Mouse (Mus musculus): Measurements from ENCODE around the gene Kcnk4. TPM values are rescaled to one million over a fixed set of nuclear protein-coding genes. Genes with fewer than 3 reads are reported as not detected.

Gene Kcnk4
- polyA plus RNA-seq, 1 experiment from 2014 or later = 4.7 TPM

GRCm38 (mm10) chr19:6941372-6942248 is 7.3 kb upstream of the Kcnk4 start, which contains the start of gene Bad:
TSS of gene Bad (plus strand) at chr19:6941861.
- under 1% methylated on average over 83 of the region's 83 CpGs for WGBS
- peak; percentile 88 for ATAC-seq (replicated peaks)
- H3K4me1 ChIP-seq = peaks cover 39% of the 10 kb centered on the region

GRCm38 (mm10) chr19:6940396-6941351 is 6.4 kb upstream of the Kcnk4 start:
- Histone ChIP-seq H3K9ac (peak overlapping the region; percentile 90), H3K27ac (peak overlapping the region; percentile 95), H3K36me3 (replicated peaks) (no peaks in the 10 kb centered on the region), H3K4me1 (peaks cover 39% of the 10 kb centered on the region), H3K4me3 (peak overlapping the region; percentile 68), H3K4me2 (peak overlapping the region; percentile 97), H3K9me3 (no peaks in the 10 kb centered on the region), H3K27me3 (replicated peaks) (peaks cover 11% of the 10 kb centered on the region)
- peak; percentile 38 for ATAC-seq (replicated peaks)
- 20% methylated on average over 29 of the region's 29 CpGs for WGBS

More at GRCm38 (mm10) chr19:6941372-6942248, 7.3 kb upstream of the Kcnk4 start, which contains the start of gene Bad:
- H3K9me3 ChIP-seq = no peaks in the 10 kb centered on the region
- peak within 1 kb of the TSS; percentile 90 for H3K9ac ChIP-seq
- H3K4me2 ChIP-seq = peak within 1 kb of the TSS; percentile 97
- H3K36me3 ChIP-seq (replicated peaks) = 0 out of 2 replicates have a peak, but pooled peaks cover 3% of the 10 kb centered on the region
- peak within 1 kb of the TSS; percentile 95 for H3K27ac ChIP-seq
- peak within 1 kb of the TSS; percentile 68 for H3K4me3 ChIP-seq
- peaks cover 3% of the 10 kb centered on the region; the same call in 1 of the 2 replicates for H3K27me3 ChIP-seq (replicated peaks)

- peak overlapping the region; percentile 68; the same call in 1 of the 2 replicates for H3K4me3 ChIP-seq
- H3K36me3 ChIP-seq (replicated peaks) = no peaks in the 10 kb centered on the region
- WGBS = 88% methylated on average over 20 of the region's 20 CpGs
- H3K4me1 ChIP-seq = peaks cover 42% of the 10 kb centered on the region
- H3K27me3 ChIP-seq (replicated peaks) = peaks cover 22% of the 10 kb centered on the region
- no peak overlapping the region for H3K27ac ChIP-seq
- ATAC-seq (replicated peaks) = no peak
- H3K9me3 ChIP-seq = no peaks in the 10 kb centered on the region
- peak overlapping the region; percentile 97 for H3K4me2 ChIP-seq
- H3K9ac ChIP-seq = peak overlapping the region; percentile 31; the same call in 1 of the 2 replicates
These were observed 5.0 kb upstream of the Kcnk4 start for GRCm38 (mm10) chr19:6939106-6940002.

- 79% methylated on average over 16 of the region's 16 CpGs for WGBS
- H3K4me1 ChIP-seq = peaks cover 50% of the 10 kb centered on the region
- no peak for ATAC-seq (replicated peaks)
These were observed 3.5 kb upstream of the Kcnk4 start for GRCm38 (mm10) chr19:6937541-6938465.

GRCm38 (mm10) chr19:6936299-6936698 is 2.0 kb upstream of the Kcnk4 start:
- Histone ChIP-seq H3K27me3 (replicated peaks) (peaks cover 52% of the 10 kb centered on the region), H3K4me2 (no peak overlapping the region), H3K27ac (no peak overlapping the region), H3K4me1 (peaks cover 47% of the 10 kb centered on the region), H3K4me3 (no peak overlapping the region), H3K9me3 (no peaks in the 10 kb centered on the region), H3K36me3 (replicated peaks) (no peaks in the 10 kb centered on the region), H3K9ac (no peak overlapping the region)
- ATAC-seq (replicated peaks) = no peak
- 24% methylated on average over 3 of the region's 3 CpGs for WGBS

More at GRCm38 (mm10) chr19:6937541-6938465, 3.5 kb upstream of the Kcnk4 start:
- no peaks in the 10 kb centered on the region for H3K36me3 ChIP-seq (replicated peaks)
- peaks cover 37% of the 10 kb centered on the region for H3K27me3 ChIP-seq (replicated peaks)
- no peaks in the 10 kb centered on the region for H3K9me3 ChIP-seq
- H3K4me3 ChIP-seq = no peak overlapping the region
- H3K9ac ChIP-seq = no peak overlapping the region
- H3K27ac ChIP-seq = no peak overlapping the region
- H3K4me2 ChIP-seq = no peak overlapping the region

GRCm38 (mm10) chr19:6933436-6934194 is 700 bp downstream of the Kcnk4 start:
- Histone ChIP-seq H3K4me3 (peak overlapping the region; percentile 42), H3K4me2 (peak overlapping the region; percentile 77), H3K27ac (no peak overlapping the region), H3K27me3 (replicated peaks) (peaks cover 71% of the 10 kb centered on the region), H3K9me3 (no peaks in the 10 kb centered on the region), H3K36me3 (replicated peaks) (no peaks in the 10 kb centered on the region), H3K9ac (peak overlapping the region; percentile 41), H3K4me1 (peaks cover 22% of the 10 kb centered on the region)
- 2% methylated on average over 58 of the region's 58 CpGs for WGBS
- ATAC-seq (replicated peaks) = peak; percentile 69

GRCm38 (mm10) chr19:6933102-6933435 is 1.2 kb downstream of the Kcnk4 start:
- Histone ChIP-seq H3K4me3 (peak overlapping the region; percentile 42), H3K27me3 (replicated peaks) (peaks cover 75% of the 10 kb centered on the region), H3K4me1 (peaks cover 17% of the 10 kb centered on the region), H3K27ac (no peak overlapping the region), H3K9me3 (no peaks in the 10 kb centered on the region), H3K9ac (no peak overlapping the region), H3K36me3 (replicated peaks) (no peaks in the 10 kb centered on the region), H3K4me2 (peak overlapping the region; percentile 77)
- no peak for ATAC-seq (replicated peaks)
- 15% methylated on average over 4 of the region's 4 CpGs for WGBS

GRCm38 (mm10) chr19:6932018-6932417 is 2.3 kb downstream of the Kcnk4 start:
- no peaks in the 10 kb centered on the region for H3K9me3 ChIP-seq
- H3K27me3 ChIP-seq (replicated peaks) = peaks cover 86% of the 10 kb centered on the region
- ATAC-seq (replicated peaks) = no peak
- no peaks in the 10 kb centered on the region for H3K36me3 ChIP-seq (replicated peaks)
- H3K9ac ChIP-seq = no peak overlapping the region
- no peak overlapping the region for H3K27ac ChIP-seq
- no peak overlapping the region for H3K4me3 ChIP-seq
- H3K4me2 ChIP-seq = no peak overlapping the region
- peaks cover 22% of the 10 kb centered on the region for H3K4me1 ChIP-seq
- 67% methylated on average over 1 of the region's 1 CpGs for WGBS

GRCm38 (mm10) chr19:6931002-6931401 is 3.3 kb downstream of the Kcnk4 start:
- no peak overlapping the region for H3K27ac ChIP-seq
- no peak for ATAC-seq (replicated peaks)
- no peak overlapping the region for H3K9ac ChIP-seq
- H3K4me1 ChIP-seq = peaks cover 25% of the 10 kb centered on the region
- H3K36me3 ChIP-seq (replicated peaks) = no peaks in the 10 kb centered on the region
- no peaks in the 10 kb centered on the region for H3K9me3 ChIP-seq
- no peak overlapping the region for H3K4me2 ChIP-seq
- peaks cover 88% of the 10 kb centered on the region for H3K27me3 ChIP-seq (replicated peaks)
- 10% methylated on average over 2 of the region's 2 CpGs for WGBS
- no peak overlapping the region for H3K4me3 ChIP-seq

GRCm38 (mm10) chr19:6928080-6928479 is 6.2 kb downstream of the Kcnk4 start:
- Histone ChIP-seq H3K9me3 (no peaks in the 10 kb centered on the region), H3K4me3 (no peak overlapping the region), H3K4me2 (no peak overlapping the region), H3K4me1 (peaks cover 15% of the 10 kb centered on the region), H3K9ac (no peak overlapping the region), H3K36me3 (replicated peaks) (no peaks in the 10 kb centered on the region), H3K27ac (no peak overlapping the region), H3K27me3 (replicated peaks) (peaks cover 90% of the 10 kb centered on the region)
- no peak for ATAC-seq (replicated peaks)
- WGBS = 6% methylated on average over 9 of the region's 9 CpGs

All from midbrain, embryonic 15.5 days (tissue).